Mouse (Mus musculus) urinary bladder, postnatal 36 days (tissue): ENCODE data around the gene R3hdml.

Experiments
- DNase-seq, 2 experiments: peaks; one replicate each; pipeline ENCODE4 v3.0.0; 2022; ENCODE audit warnings: low spot score in 2 of 2, mixed read lengths in 1 of 2

The R3hdml gene

DNA sequence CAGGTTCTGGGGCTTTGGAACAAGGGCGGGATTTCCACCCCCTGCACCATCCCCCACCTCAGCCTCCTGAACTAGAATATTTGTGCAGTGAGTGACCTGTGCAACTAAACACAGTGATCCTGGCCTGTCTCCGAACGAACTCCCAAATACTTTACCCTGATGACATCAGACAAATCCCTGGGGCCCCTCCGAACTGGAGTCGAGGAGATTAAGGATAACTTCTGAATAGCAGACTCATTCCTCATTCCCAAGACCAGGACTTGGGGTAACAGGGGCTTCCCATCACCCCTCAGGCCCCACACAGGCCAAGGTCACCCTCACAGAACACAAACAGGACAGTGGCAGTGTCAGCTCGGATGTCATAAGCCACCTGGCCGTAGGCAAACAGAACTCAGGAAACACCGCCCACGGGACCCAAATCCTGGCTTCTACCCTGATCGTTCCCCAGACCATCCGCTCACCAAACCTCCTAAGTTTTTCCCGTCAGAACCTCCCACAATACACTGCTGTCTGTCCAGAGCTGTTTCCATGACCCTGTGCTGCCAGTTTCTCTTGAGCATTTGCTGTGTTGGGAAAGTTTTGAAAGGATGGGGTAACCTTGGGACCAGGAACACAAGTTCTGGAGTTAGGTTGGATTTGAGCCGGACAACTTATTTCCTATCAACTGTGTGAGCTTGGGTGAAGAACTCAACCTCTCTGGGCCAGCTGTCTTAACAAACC, 47.4 kb downstream of the R3hdml start:
- DNase-seq: no peak

DNA sequence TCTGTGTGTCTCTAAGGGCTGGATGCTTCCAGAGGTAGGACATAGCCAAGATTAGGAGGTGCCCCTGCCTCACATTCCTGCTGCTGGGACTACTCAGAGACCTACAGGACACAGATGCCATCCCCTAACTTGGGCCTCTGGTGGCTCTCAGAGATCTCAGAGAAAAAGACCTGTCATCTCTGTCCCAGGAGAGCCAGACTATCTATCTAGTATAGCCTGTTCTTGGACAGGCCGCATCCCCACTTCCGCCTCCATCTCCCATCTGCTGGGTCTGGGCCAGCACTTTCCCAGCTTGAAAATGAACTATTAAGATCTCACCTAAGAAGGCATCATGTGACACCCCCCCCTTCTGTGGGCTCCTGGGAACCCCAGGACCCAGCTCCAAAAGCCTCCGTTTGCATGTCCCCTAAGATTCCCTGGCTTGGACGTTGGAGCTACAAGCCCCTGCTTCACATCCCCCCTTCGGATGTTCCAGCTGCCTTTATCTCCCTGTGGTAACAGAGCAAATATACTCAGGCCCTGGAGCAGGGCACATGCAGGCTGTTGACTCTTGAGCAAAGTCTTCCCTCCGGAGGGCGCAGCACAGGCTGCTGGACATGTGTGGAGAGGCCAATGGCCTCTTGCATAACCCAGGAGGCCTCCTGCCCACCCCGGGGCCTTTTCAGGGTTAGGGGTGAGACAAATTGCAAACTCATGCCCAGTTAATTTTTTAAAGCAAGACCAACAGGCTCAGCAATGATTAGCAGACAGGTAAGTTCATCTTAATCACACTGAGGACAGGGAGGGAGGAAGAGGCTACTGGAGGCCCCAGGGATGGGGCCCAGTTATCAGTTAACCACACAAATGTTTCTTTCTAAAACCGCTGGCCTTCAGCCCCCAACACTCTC, 48.4 kb downstream of the R3hdml start:
- no peak for DNase-seq

DNA sequence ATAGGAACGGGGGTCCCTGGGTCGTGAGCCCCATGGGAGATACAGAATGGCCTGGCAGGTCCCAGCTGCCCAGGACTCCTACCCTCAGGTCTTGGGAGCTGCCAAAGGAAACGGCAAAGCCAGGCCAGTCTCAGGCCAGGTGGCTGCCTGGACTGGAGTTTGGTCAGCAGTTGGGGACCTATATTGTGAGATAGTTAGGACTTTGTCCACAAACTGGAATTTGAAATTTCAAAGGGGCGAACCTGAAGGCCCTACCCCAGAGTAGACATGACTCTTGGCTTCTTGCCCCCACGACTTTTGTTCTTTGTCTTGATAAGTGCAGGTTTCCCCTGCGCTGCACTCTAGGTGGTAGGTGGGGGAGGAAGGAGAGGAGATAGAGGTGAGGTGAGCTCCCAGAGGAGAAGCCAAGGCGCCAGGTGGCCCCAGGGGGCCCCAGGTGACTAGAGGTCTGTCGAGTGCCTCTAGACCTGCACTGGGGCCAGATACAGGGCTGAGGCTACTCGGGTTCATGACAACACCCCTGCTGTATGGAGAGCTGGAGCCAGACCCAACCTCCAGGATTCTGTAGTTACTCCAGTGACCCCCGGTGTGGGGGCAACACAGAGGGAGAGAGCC, 49.6 kb downstream of the R3hdml start:
- no peak for DNase-seq

DNA sequence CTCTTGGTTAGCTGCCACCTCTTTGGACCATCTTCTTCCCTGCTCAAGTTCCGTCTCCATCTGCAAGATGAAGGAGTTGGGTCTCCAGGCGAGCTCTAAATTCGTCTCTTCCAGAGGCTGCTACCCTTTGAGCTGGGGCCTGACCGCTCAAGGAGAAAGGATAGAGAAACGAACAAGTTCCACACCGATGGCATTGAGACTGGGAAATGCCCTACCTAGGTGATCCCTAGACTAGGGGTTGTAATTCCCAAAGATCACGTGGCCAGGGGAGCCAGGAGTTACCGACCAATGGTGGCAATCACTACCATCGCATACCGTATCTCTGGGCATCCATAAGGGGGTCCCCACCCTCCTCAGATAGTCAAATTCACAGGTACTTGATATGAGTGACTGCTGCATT, 50.6 kb downstream of the R3hdml start:
- DNase-seq: no peak

DNA sequence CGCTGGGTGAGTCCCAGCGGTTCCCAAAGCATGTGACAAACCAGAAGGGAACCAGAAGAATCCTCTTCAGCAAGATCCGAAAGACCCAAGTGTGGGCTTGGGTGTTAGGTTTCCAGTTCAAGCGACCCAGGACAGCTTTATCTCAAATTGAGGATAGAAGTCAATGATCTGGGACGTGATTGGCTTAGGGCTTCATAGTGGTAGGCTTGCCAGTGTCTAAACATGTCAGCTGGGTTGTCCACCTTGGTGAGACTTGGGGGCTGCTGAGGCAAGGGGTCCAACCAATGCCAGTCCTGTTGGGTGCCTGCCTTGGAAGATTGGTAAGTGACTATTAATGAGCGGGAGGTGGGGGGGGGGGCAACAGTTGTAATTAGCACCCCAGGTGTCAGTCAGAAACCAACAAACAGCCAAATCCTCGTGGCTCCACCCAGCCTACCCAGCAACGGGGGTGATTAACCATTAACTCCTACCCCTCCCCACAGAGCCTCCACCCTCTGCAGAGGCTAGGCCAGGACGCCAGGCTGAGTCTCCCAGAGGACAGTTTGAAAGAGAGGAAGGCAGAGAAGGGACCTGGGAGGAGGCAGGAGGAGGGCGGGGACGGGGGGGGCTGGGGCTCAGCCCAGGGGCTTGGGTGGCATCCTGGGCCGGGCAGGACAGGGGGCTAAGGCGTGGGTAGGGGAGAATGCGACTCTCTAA, 54.7 kb downstream of the R3hdml start:
- no peak for DNase-seq

DNA sequence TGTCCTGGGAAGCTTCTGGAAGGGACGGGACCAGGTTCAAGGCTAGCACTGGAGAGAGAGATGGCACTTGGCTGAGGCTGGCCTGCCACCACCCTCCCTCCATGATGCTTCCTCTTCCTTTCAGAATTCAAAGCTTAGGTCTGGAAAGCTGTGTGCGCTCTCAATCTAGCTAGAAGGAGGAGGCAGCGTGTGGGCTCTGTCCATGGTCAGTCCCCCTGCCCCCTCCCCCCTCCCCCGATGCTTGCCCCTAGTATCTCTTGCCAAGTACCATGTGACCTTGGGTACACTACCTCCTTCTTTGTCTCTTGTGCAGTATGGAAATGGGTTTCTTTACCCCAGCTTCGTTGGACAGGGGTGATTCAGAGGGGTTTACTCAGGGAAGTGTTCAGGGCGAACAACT, 56.7 kb downstream of the R3hdml start:
- DNase-seq: no peak

DNA sequence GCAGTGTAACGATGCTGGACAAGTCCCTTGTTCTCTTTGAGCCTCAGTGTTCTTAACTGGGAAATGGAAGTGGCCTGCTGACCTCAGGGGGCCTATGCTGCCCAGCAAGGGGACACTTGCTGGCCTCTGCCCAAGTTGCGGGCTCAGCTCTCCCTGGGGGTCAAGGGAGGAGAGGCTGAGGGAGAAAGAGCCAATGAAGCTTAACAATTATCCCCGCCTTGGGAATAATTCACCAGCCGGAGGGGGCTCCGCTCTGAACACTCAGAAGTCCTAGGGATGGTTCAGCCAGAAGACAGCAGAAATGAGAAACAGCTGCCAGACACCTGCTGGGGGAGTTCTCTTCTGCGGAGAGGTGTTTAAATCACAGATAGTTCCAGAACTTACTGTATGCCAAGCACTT, 57.7 kb downstream of the R3hdml start:
- no peak for DNase-seq
